Mouse (Mus musculus) intestine, embryonic 14.5 days (tissue): ENCODE data around the gene Mrpl41. TPM values are rescaled to one million over a fixed set of nuclear protein-coding genes. Genes with fewer than 3 reads are reported as not detected.
A peak's percentile ranks its signal among the peaks of the same experiment; 100 is the strongest.
"Not testable (repeated sequence)": the region's sequence is repeated elsewhere in the genome, so short reads cannot be mapped to it uniquely, and the experiment has no call there.

Experiments
- ATAC-seq: fragments of 200-750 bp; cut with Nextera tagmentation; replicated peaks from 2 replicates; pipeline ENCODE4 v1.8.0; 2017; ENCODE audit warnings: low read depth, moderate number of reproducible peaks, moderate TSS enrichment, moderate library complexity; ENCODE audit not compliant: low FRiP score, low TSS enrichment
- DNase-seq: peaks from one replicate; pipeline ENCODE4 v3.0.0-alpha.2; 2018; ENCODE audit warnings: low spot score
- H3K27ac ChIP-seq: fragments of 300-500 bp; sonication (generic); 2 replicates; pipeline ENCODE4 v1.5.1; 2014; ENCODE audit warnings: low read depth, mild to moderate bottlenecking, control low read depth
- H3K27me3 ChIP-seq: fragments of 300-500 bp; sonication (generic); replicated peaks from 2 replicates; pipeline ENCODE4 v1.6.1; 2014; ENCODE audit warnings: low read length, control low read depth; ENCODE audit not compliant: control insufficient read depth, insufficient read depth
- H3K36me3 ChIP-seq: fragments of 300-500 bp; sonication (generic); 2 replicates; pipeline ENCODE4 v1.6.1; 2014; ENCODE audit warnings: low read length, control low read depth; ENCODE audit not compliant: control insufficient read depth, insufficient read depth
- H3K4me1 ChIP-seq: fragments of 300-500 bp; sonication (generic); replicated peaks from 2 replicates; pipeline ENCODE4 v1.6.1; 2014; ENCODE audit warnings: low read length, control low read depth, mixed read lengths; ENCODE audit not compliant: control insufficient read depth, insufficient read depth
- H3K4me2 ChIP-seq: fragments of 300-500 bp; sonication (generic); 2 replicates; pipeline ENCODE4 v1.6.1; 2014; ENCODE audit warnings: low read length
- H3K4me3 ChIP-seq: fragments of 300-500 bp; sonication (generic); 2 replicates; pipeline ENCODE4 v1.5.1; 2014; ENCODE audit warnings: low read depth, low read length, control low read depth, mixed read lengths
- H3K9ac ChIP-seq: fragments of 300-500 bp; sonication (generic); 2 replicates; pipeline ENCODE4 v1.6.1; 2014; ENCODE audit warnings: mild to moderate bottlenecking, low read length
- H3K9me3 ChIP-seq: fragments of 300-500 bp; sonication (generic); 2 replicates; pipeline ENCODE4 v1.6.1; 2016; ENCODE audit warnings: low read length, control low read depth; ENCODE audit not compliant: control insufficient read depth
- WGBS: fragments of 180-500 bp; shearing (Covaris S2); extraction: QIAGEN DNeasy Blood & Tissue Kit; methylation state at CpG from one replicate; pipeline ENCODE4 v1.1.7; 2014; 5-methylcytosine and 5-hydroxymethylcytosine counted together
- polyA plus RNA-seq: library from polyadenylated mRNA; unstranded; fragments of >200 nt; fragmentation: Nextera tagmentation; extraction: Ambion mirVana; gene quantifications from 2 replicates; pipeline ENCODE4 v1.2.1, GENCODE M21; 2014

The Mrpl41 gene
- polyA plus RNA-seq, 1 experiment from 2014 or later: 147 TPM

- H3K27me3 ChIP-seq: no peaks in the 10 kb centered on the region
- no peak overlapping the region for H3K4me2 ChIP-seq
- H3K36me3 ChIP-seq: peaks cover 3% of the 10 kb centered on the region; the same call in 1 of the 2 replicates
- H3K9ac ChIP-seq: no peak overlapping the region
- WGBS: 48% methylated on average over 2 of the region's 2 CpGs
- ATAC-seq (no peak), DNase-seq (no peak)
- no peaks in the 10 kb centered on the region for H3K9me3 ChIP-seq
- H3K4me3 ChIP-seq: no peak overlapping the region
- no peaks in the 10 kb centered on the region for H3K4me1 ChIP-seq
- H3K27ac ChIP-seq: no peak overlapping the region
These were observed 12.9 kb upstream of the Mrpl41 start for GRCm38 (mm10) chr2:24987762-24988161.

- DNase-seq (no peak), ATAC-seq (no peak)
- no peaks in the 10 kb centered on the region for H3K9me3 ChIP-seq
- no peaks in the 10 kb centered on the region for H3K27me3 ChIP-seq
- H3K36me3 ChIP-seq: peaks cover 13% of the 10 kb centered on the region
- WGBS: 93% methylated on average over 5 of the region's 5 CpGs
- H3K4me3 ChIP-seq: no peak overlapping the region
- no peak overlapping the region for H3K27ac ChIP-seq
- no peak overlapping the region for H3K4me2 ChIP-seq
- H3K9ac ChIP-seq: no peak overlapping the region
- H3K4me1 ChIP-seq: peaks cover 13% of the 10 kb centered on the region
These were observed 2.1 kb upstream of the Mrpl41 start for GRCm38 (mm10) chr2:24976960-24977359.

GRCm38 (mm10) chr2:24975704-24976297, 903 bp upstream of the Mrpl41 start, which contains the start of gene Pnpla7:
Pnpla7 (plus strand) TSS chr2:24976033.
- Histone ChIP-seq H3K4me2 (peak within 1 kb of the TSS; percentile 100), H3K4me3 (peak within 1 kb of the TSS; percentile 85), H3K27ac (peak within 1 kb of the TSS; percentile 91), H3K36me3 (peaks cover 25% of the 10 kb centered on the region), H3K4me1 (peaks cover 13% of the 10 kb centered on the region), H3K27me3 (no peaks in the 10 kb centered on the region), H3K9ac (peak within 1 kb of the TSS; percentile 76), H3K9me3 (no peaks in the 10 kb centered on the region)
- under 1% methylated on average over 16 of the region's 16 CpGs for WGBS
- DNase-seq (peak; percentile 79), ATAC-seq (peak; percentile 66)

GRCm38 (mm10) chr2:24974452-24974851, 446 bp downstream of the Mrpl41 start:
- not testable (repeated sequence) for DNase-seq, ATAC-seq, H3K9me3 ChIP-seq, H3K27me3 ChIP-seq
- Histone ChIP-seq H3K4me3 (peak overlapping the region; percentile 85), H3K36me3 (peaks cover 38% of the 10 kb centered on the region), H3K9ac (peak overlapping the region; percentile 76), H3K27ac (peak overlapping the region; percentile 91), H3K4me2 (peak overlapping the region; percentile 100), H3K4me1 (peaks cover 13% of the 10 kb centered on the region)
- WGBS: under 1% methylated on average over 17 of the region's 17 CpGs

DNA sequence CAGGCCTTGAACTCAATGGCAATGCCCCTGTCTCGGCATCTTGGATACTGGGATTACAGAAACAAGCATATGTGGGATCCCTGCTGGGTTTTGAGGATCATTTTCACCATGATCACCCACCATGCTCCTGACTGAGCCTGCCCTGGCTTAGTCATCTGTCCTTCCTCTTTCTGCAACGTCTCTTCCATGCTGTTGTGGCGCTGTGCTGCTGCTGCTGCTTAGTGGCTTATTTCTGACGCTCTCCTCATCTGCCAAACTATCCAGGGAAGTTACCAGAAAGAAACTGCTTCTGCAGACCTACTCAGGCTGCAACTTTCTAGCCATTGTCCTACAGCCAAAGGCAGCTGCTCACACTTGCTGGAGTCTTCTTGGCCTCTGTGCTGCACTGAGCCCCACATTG, 4.5 kb downstream of the Mrpl41 start:
- Histone ChIP-seq H3K4me1 (peaks cover 10% of the 10 kb centered on the region), H3K27me3 (no peaks in the 10 kb centered on the region), H3K9me3 (no peaks in the 10 kb centered on the region), H3K9ac (no peak overlapping the region), H3K36me3 (peaks cover 68% of the 10 kb centered on the region), H3K4me3 (no peak overlapping the region), H3K27ac (no peak overlapping the region), H3K4me2 (no peak overlapping the region)
- no peak for DNase-seq
- ATAC-seq: no peak
- WGBS: 87% methylated on average over 4 of the region's 4 CpGs

- 0 out of 2 replicates have a peak, but pooled peaks cover 7% of the 10 kb centered on the region for H3K4me1 ChIP-seq
- 1% methylated on average over 28 of the region's 28 CpGs for WGBS
- peak within 1 kb of the TSS; percentile 60 for H3K4me2 ChIP-seq
- peak; percentile 89 for ATAC-seq
- no peaks in the 10 kb centered on the region for H3K27me3 ChIP-seq
- H3K9ac ChIP-seq: peak within 1 kb of the TSS; percentile 80
- no peaks in the 10 kb centered on the region for H3K9me3 ChIP-seq
- peaks cover 60% of the 10 kb centered on the region for H3K36me3 ChIP-seq
- no peak within 1 kb of the TSS for H3K27ac ChIP-seq
- peak; percentile 96 for DNase-seq
- peak within 1 kb of the TSS; percentile 75 for H3K4me3 ChIP-seq
These were observed 12.4 kb downstream of the Mrpl41 start, which contains the start of gene Dph7 for GRCm38 (mm10) chr2:24962304-24963000. Dph7 (plus strand) TSS chr2:24962400.

DNA sequence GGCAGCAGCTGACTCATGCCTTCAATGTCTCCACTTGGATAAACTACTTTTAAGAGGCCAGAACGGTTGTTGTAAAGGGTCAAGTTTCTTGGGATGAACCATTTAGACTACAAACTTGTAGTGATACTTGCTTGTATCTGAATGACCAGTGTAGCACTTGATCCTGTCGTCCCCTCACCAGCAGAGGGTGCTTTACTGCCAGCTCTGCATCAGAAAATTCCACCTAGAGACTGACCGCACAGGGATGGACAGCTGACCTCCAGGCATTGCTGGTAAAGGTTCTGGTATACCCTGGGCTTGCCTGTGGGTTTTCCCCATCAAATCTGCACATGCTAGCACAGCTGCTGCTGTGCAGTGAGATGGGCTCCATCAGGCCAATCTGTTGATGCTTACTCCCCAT, 14.0 kb downstream of the Mrpl41 start:
- Histone ChIP-seq H3K27me3 (no peaks in the 10 kb centered on the region), H3K4me2 (no peak overlapping the region), H3K9ac (no peak overlapping the region), H3K27ac (no peak overlapping the region), H3K4me1 (0 out of 2 replicates have a peak, but pooled peaks cover 7% of the 10 kb centered on the region), H3K9me3 (no peaks in the 10 kb centered on the region), H3K36me3 (peaks cover 63% of the 10 kb centered on the region), H3K4me3 (no peak overlapping the region)
- DNase-seq (peak; percentile 53), ATAC-seq (no peak)
- WGBS: 33% methylated on average over 3 of the region's 3 CpGs

DNA sequence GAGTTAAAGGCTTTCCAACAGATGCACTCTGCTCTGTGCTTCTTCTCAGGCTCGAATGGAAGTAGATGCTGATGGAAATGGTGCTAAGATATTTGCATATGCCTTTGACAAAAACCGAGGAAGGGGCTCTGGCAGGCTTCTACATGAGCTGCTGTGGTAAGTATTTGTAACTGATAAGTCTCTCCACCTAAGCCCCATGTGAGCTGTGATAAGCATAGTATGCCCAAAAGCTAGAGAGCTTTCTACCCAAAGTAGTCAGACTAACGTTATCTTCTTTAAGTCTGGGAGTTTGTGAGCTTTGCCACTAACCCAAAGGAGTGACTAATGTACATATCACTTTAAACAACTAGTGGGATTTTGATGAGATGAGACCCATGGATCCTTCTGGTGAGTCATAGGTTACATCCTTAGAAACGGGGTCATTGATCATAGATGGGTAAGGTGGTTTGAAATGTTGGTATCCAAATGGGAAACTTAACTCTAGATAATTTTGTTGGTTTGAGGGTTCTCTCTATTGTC, 22.3 kb downstream of the Mrpl41 start:
- H3K36me3 ChIP-seq: peaks cover 58% of the 10 kb centered on the region
- H3K9me3 ChIP-seq: no peaks in the 10 kb centered on the region
- no peak overlapping the region for H3K4me3 ChIP-seq
- H3K4me2 ChIP-seq: no peak overlapping the region
- H3K27me3 ChIP-seq: no peaks in the 10 kb centered on the region
- DNase-seq (no peak), ATAC-seq (no peak)
- no peak overlapping the region for H3K9ac ChIP-seq
- no peak overlapping the region for H3K27ac ChIP-seq
- peaks cover 11% of the 10 kb centered on the region for H3K4me1 ChIP-seq
- WGBS: 84% methylated on average over 4 of the region's 4 CpGs
